Mouse (Mus musculus) lung, postnatal 0 days (tissue): Measurements from ENCODE around the gene Irgm1. TPM values are rescaled to one million over a fixed set of nuclear protein-coding genes. Genes with fewer than 3 reads are reported as not detected.
A peak's percentile ranks its signal among the peaks of the same experiment; 100 is the strongest.
"Not testable (repeated sequence)": the region's sequence is repeated elsewhere in the genome, so short reads cannot be mapped to it uniquely, and the experiment has no call there.

Source experiments
- ATAC-seq: fragments of 200-750 bp; cut with Nextera tagmentation; 2 replicates; pipeline ENCODE4 v1.8.0; 2017; ENCODE audit warnings: moderate library complexity
- DNase-seq: peaks from one replicate; pipeline ENCODE4 v3.0.0-alpha.2; 2016; ENCODE audit warnings: low spot score
- H3K27ac ChIP-seq: fragments of 300-500 bp; sonication (generic); 2 replicates; pipeline ENCODE4 v1.5.1; 2014; ENCODE audit warnings: antibody characterized with exemption, mild to moderate bottlenecking, low read length, mixed read lengths
- H3K27me3 ChIP-seq: fragments of 300-500 bp; sonication (generic); replicated peaks from 2 replicates; pipeline ENCODE4 v1.6.1; 2014; ENCODE audit warnings: low read length, mixed read lengths; ENCODE audit not compliant: insufficient read depth
- H3K36me3 ChIP-seq: fragments of 300-500 bp; sonication (generic); 2 replicates; pipeline ENCODE4 v1.6.1; 2014; ENCODE audit warnings: low read length, mixed read lengths; ENCODE audit not compliant: insufficient read depth
- H3K4me1 ChIP-seq: fragments of 300-500 bp; sonication (generic); 2 replicates; pipeline ENCODE4 v1.6.1; 2014; ENCODE audit warnings: antibody characterized with exemption, low read depth, low read length, mixed read lengths; ENCODE audit not compliant: insufficient read depth
- H3K4me2 ChIP-seq: fragments of 300-500 bp; sonication (generic); replicated peaks from 2 replicates; pipeline ENCODE4 v1.6.1; 2014; ENCODE audit warnings: low read depth, mild to moderate bottlenecking, low read length, moderate library complexity, mixed read lengths
- H3K4me3 ChIP-seq: fragments of 300-500 bp; sonication (generic); 2 replicates; pipeline ENCODE4 v1.5.1; 2014; ENCODE audit warnings: low read depth, low read length
- H3K9ac ChIP-seq: fragments of 300-500 bp; sonication (generic); replicated peaks from 2 replicates; pipeline ENCODE4 v1.6.1; 2014; ENCODE audit warnings: low read depth, mild to moderate bottlenecking
- H3K9me3 ChIP-seq: fragments of 300-500 bp; sonication (generic); 2 replicates; pipeline ENCODE4 v1.6.1; 2016; ENCODE audit warnings: low read length, mixed read lengths
- CTCF ChIP-seq: IDR thresholded peaks from 2 replicates; pipeline ENCODE4 v1.5.1; 2016; ENCODE audit warnings: antibody characterized with exemption, mild to moderate bottlenecking
- EP300 ChIP-seq: IDR thresholded peaks from 2 replicates; pipeline ENCODE4 v1.6.1; 2016; ENCODE audit warnings: antibody characterized with exemption, mild to moderate bottlenecking, control low read depth
- WGBS: fragments of 180-500 bp; shearing (Covaris S2); extraction: QIAGEN DNeasy Blood & Tissue Kit; methylation state at CpG from one replicate; pipeline ENCODE4 v1.1.7; 2014; 5-methylcytosine and 5-hydroxymethylcytosine counted together
- polyA plus RNA-seq: library from polyadenylated mRNA; unstranded; fragments of >200 nt; fragmentation: Nextera tagmentation; extraction: Ambion mirVana; gene quantifications from 2 replicates; pipeline ENCODE4 v1.2.1, GENCODE M21; 2015

Irgm1 gene
- polyA plus RNA-seq, 1 experiment from 2014 or later = 20.2 TPM

- no peak for ATAC-seq
- H3K4me2 ChIP-seq = no peak overlapping the region
- no peak overlapping the region for H3K4me3 ChIP-seq
- no peaks in the 10 kb centered on the region for H3K36me3 ChIP-seq
- no peaks in the 10 kb centered on the region for H3K9me3 ChIP-seq
- H3K27ac ChIP-seq = no peak overlapping the region
- peak; percentile 50 for TF ChIP-seq CTCF
- no peak for TF ChIP-seq EP300
- H3K27me3 ChIP-seq = no peaks in the 10 kb centered on the region
- no peak overlapping the region for H3K9ac ChIP-seq
- 81% methylated on average over 4 of the region's 4 CpGs for WGBS
- DNase-seq = no peak
- 0 out of 2 replicates have a peak, but pooled peaks cover 5% of the 10 kb centered on the region for H3K4me1 ChIP-seq
These were observed 20.1 kb downstream of the Irgm1 start for GRCm38 (mm10) chr11:48851270-48851995.

DNA sequence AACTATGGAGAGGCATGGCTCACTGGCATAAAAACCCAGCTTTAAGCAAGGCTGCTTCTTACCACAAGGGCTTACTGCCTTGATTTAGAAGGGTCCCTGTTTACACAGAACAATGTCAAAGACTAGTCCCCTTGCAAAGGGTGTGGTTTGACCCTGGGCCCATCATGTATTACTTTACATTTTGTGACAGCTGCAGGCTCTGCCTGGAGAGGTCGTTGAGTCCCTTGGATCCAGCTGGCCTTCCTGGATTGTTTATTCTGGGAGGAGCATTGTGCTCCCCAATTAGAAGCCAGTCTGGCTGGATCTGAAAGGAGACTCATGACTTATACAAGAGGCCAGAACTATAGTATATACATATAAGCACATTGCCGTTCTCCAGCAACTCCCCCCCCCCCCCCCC lies 21.2 kb downstream of the Irgm1 start:
- no peaks in the 10 kb centered on the region for H3K36me3 ChIP-seq
- 0 out of 2 replicates have a peak, but pooled peaks cover 5% of the 10 kb centered on the region for H3K4me1 ChIP-seq
- ATAC-seq (no peak), DNase-seq (no peak)
- H3K27ac ChIP-seq = no peak overlapping the region
- H3K27me3 ChIP-seq = no peaks in the 10 kb centered on the region
- H3K4me2 ChIP-seq = no peak overlapping the region; the same call in 1 of the 2 replicates
- H3K9me3 ChIP-seq = no peaks in the 10 kb centered on the region
- WGBS = 23% methylated on average over 2 of the region's 2 CpGs
- no peak overlapping the region for H3K4me3 ChIP-seq
- TF ChIP-seq EP300 = no peak
- no peak for TF ChIP-seq CTCF
- H3K9ac ChIP-seq = no peak overlapping the region

- TF ChIP-seq CTCF (no peak), EP300 (no peak)
- Histone ChIP-seq H3K9me3 (no peaks in the 10 kb centered on the region), H3K4me3 (no peak overlapping the region), H3K4me1 (no peaks in the 10 kb centered on the region), H3K27me3 (no peaks in the 10 kb centered on the region), H3K27ac (no peak overlapping the region), H3K9ac (no peak overlapping the region), H3K36me3 (no peaks in the 10 kb centered on the region), H3K4me2 (no peak overlapping the region)
- no peak for ATAC-seq
- 68% methylated on average over 5 of the region's 5 CpGs for WGBS
- DNase-seq = no peak
These were observed 24.6 kb downstream of the Irgm1 start for GRCm38 (mm10) chr11:48846881-48847280.

- not testable (repeated sequence) for H3K27ac ChIP-seq, H3K36me3 ChIP-seq, H3K27me3 ChIP-seq, H3K9me3 ChIP-seq, H3K4me2 ChIP-seq, H3K4me3 ChIP-seq, ATAC-seq, H3K4me1 ChIP-seq, DNase-seq, H3K9ac ChIP-seq
- TF ChIP-seq CTCF = peak; percentile 4; the same call in 1 of the 2 replicates
- 80% methylated on average over 2 of the region's 2 CpGs for WGBS
These were observed 25.1 kb downstream of the Irgm1 start for GRCm38 (mm10) chr11:48846362-48846761.

GRCm38 (mm10) chr11:48845244-48845815 lies 26.2 kb downstream of the Irgm1 start:
- DNase-seq (no peak), ATAC-seq (no peak)
- Histone ChIP-seq H3K27ac (no peak overlapping the region), H3K36me3 (no peaks in the 10 kb centered on the region), H3K9me3 (no peaks in the 10 kb centered on the region), H3K27me3 (no peaks in the 10 kb centered on the region), H3K9ac (no peak overlapping the region), H3K4me2 (no peak overlapping the region), H3K4me3 (no peak overlapping the region), H3K4me1 (no peaks in the 10 kb centered on the region)
- TF ChIP-seq EP300 = no peak
- TF ChIP-seq CTCF = no peak
- 21% methylated on average over 13 of the region's 13 CpGs for WGBS

- Histone ChIP-seq H3K4me2 (no peak overlapping the region), H3K9me3 (no peaks in the 10 kb centered on the region), H3K27me3 (no peaks in the 10 kb centered on the region), H3K4me1 (no peaks in the 10 kb centered on the region), H3K27ac (no peak overlapping the region), H3K4me3 (no peak overlapping the region), H3K9ac (no peak overlapping the region), H3K36me3 (no peaks in the 10 kb centered on the region)
- DNase-seq (no peak), ATAC-seq (no peak)
- 60% methylated on average over 6 of the region's 6 CpGs for WGBS
- TF ChIP-seq EP300 = no peak
- no peak for TF ChIP-seq CTCF
These were observed 27.2 kb downstream of the Irgm1 start for GRCm38 (mm10) chr11:48844309-48844708.
